Mouse (Mus musculus): ENCODE results near the gene Gmfg.

DNA sequence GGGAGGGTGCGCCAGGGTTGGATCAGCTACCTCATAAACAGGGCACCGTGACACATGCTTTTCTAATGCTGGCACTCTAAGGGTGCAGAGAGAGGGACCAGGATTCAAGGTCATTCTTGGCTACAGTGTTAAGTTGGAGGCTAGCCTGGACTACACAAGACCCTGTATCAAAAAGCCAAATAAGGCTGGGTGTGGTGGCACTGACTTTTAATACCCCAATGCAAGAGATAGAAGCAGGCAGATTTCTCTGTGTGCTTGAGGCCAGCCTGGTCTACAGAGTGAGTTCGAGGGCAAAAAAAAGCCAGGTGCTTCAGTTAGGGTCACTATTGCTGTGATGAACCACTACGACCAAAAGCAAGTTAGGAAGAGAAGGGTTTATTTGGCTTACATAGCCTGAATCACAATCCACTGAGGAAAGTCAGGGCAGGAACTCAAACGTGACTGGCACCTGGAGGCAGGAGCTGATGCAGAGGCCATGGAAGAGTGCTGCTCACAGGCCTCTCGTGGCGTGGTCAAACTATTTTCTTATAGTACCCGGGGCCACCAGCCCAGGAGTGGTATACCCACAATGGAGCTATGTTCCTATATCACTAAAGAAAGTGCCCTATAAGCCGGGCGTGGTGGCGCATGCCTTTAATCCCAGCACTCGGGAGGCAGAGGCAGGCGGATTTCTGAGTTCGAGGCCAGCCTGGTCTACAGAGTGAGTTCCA, 4.7 kb downstream of the Gmfg start:
- TF ChIP-seq CTCF (IDR thresholded peaks at IDR 0.05; ENCODE audit: control insufficient read depth, insufficient read depth, low read length) = no peak
- no peak for TF ChIP-seq POLR2A (IDR thresholded peaks at IDR 0.05; ENCODE audit: borderline replicate concordance, control insufficient read depth, low read depth, low read length)

Measured in bone marrow, adult 2 months (tissue).